Mouse (Mus musculus) lung, postnatal 4 days (tissue): ENCODE measurements at regions not wholly inside any gene's neighbourhood (a gene's known extent, or its start where the extent isn't known, plus 50 kb on each side); places are given as distances from the start of the nearest gene placed in this dataset.

Experiments
- DNase-seq, 2 experiments: peaks; one replicate each; pipeline ENCODE4 v3.0.0; 2021

- DNase-seq, result peak; percentile 63 to 68
These were observed 74.4 kb upstream of the Gpc5 start for GRCm38 (mm10) chr14:115017410-115018153.

GRCm38 (mm10) chr14:115028011-115028410 is 64.0 kb upstream of the Gpc5 start:
- DNase-seq, result no peak

- no peak for DNase-seq
These were observed 60.3 kb upstream of the Gpc5 start for GRCm38 (mm10) chr14:115031734-115032133.

GRCm38 (mm10) chr14:115033375-115033969 is 58.5 kb upstream of the Gpc5 start:
- no peak for DNase-seq

GRCm38 (mm10) chr14:115034718-115035437 is 57.1 kb upstream of the Gpc5 start:
- no peak for DNase-seq

- no peak for DNase-seq
These were observed 54.8 kb upstream of the Gpc5 start for GRCm38 (mm10) chr14:115037086-115037793.

GRCm38 (mm10) chr14:115038788-115039187 is 53.2 kb upstream of the Gpc5 start:
- DNase-seq, result no peak

- no peak for DNase-seq
These were observed 52.5 kb upstream of the Gpc5 start for GRCm38 (mm10) chr14:115039524-115039923.

GRCm38 (mm10) chr14:115040091-115040571 is 51.9 kb upstream of the Gpc5 start:
- DNase-seq, result no peak

GRCm38 (mm10) chr14:115040578-115041206 is 51.3 kb upstream of the Gpc5 start:
- peak; percentile 91 to 96 for DNase-seq

- DNase-seq, result peak; percentile 45 to 55
These were observed 50.5 kb upstream of the Gpc5 start for GRCm38 (mm10) chr14:115041336-115042054.

- DNase-seq, result peak; percentile 90 to 93
These were observed 49.9 kb upstream of the Gpc5 start for GRCm38 (mm10) chr14:115042055-115042564.
